Mouse (Mus musculus): ENCODE measurements at regions not wholly inside any gene's neighbourhood (a gene's known extent, or its start where the extent isn't known, plus 50 kb on each side); places are given as distances from the start of the nearest gene placed in this dataset.

GRCm38 (mm10) chr8:75353786-75354185 lies 52.6 kb downstream of the Gm10358 start:
- no peak for DNase-seq

- DNase-seq: no peak
Measured at GRCm38 (mm10) chr8:75350141-75350540, 56.2 kb downstream of the Gm10358 start.

GRCm38 (mm10) chr8:75348047-75348446 lies 58.3 kb downstream of the Gm10358 start:
- no peak for DNase-seq

- no peak for DNase-seq
Measured at GRCm38 (mm10) chr8:75320614-75321013, 85.8 kb downstream of the Gm10358 start.

GRCm38 (mm10) chr8:75318526-75318925 lies 87.9 kb downstream of the Gm10358 start:
- DNase-seq: no peak

- DNase-seq: peak; percentile 5 to 59
Measured at GRCm38 (mm10) chr8:75315886-75316285, 90.5 kb downstream of the Gm10358 start.

- DNase-seq: no peak
Measured at GRCm38 (mm10) chr8:75309463-75309862, 95.7 kb downstream of the Rasd2 start.

- DNase-seq: no peak
Measured at GRCm38 (mm10) chr8:75291921-75292320, 78.2 kb downstream of the Rasd2 start.

- DNase-seq: no peak
Measured at GRCm38 (mm10) chr8:75289933-75290332, 76.2 kb downstream of the Rasd2 start.
